Mouse (Mus musculus) stomach, embryonic 15.5 days (tissue): ENCODE measurements around the gene Naa40. TPM values are rescaled to one million over a fixed set of nuclear protein-coding genes. Genes with fewer than 3 reads are reported as not detected.

Source experiments
- ATAC-seq: fragments of 200-750 bp; cut with Nextera tagmentation; 2 replicates; pipeline ENCODE4 v1.8.0; 2017; ENCODE audit warnings: low read depth, moderate number of reproducible peaks, moderate TSS enrichment; ENCODE audit not compliant: insufficient read depth, low FRiP score
- H3K27ac ChIP-seq: fragments of 300-500 bp; sonication (generic); 2 replicates; pipeline ENCODE4 v1.5.1; 2015; ENCODE audit warnings: mild to moderate bottlenecking, inconsistent platforms
- H3K27me3 ChIP-seq: fragments of 300-500 bp; sonication (generic); replicated peaks from 2 replicates; pipeline ENCODE4 v1.6.1; 2015; ENCODE audit warnings: inconsistent platforms
- H3K36me3 ChIP-seq: fragments of 300-500 bp; sonication (generic); 2 replicates; pipeline ENCODE4 v1.6.1; 2015; ENCODE audit warnings: inconsistent platforms
- H3K4me1 ChIP-seq: fragments of 300-500 bp; sonication (generic); 2 replicates; pipeline ENCODE4 v1.6.1; 2015; ENCODE audit warnings: inconsistent platforms
- H3K4me2 ChIP-seq: fragments of 300-500 bp; sonication (generic); 2 replicates; pipeline ENCODE4 v1.6.1; 2015; ENCODE audit warnings: mild to moderate bottlenecking, inconsistent platforms
- H3K4me3 ChIP-seq: fragments of 300-500 bp; sonication (generic); replicated peaks from 2 replicates; pipeline ENCODE4 v1.5.1; 2015; ENCODE audit warnings: inconsistent platforms
- H3K9ac ChIP-seq: fragments of 300-500 bp; sonication (generic); 2 replicates; pipeline ENCODE4 v1.6.1; 2015; ENCODE audit warnings: inconsistent platforms
- H3K9me3 ChIP-seq: fragments of 300-500 bp; sonication (generic); 2 replicates; pipeline ENCODE4 v1.6.1; 2016; ENCODE audit warnings: inconsistent platforms
- WGBS: fragments of 180-500 bp; shearing (Covaris S2); methylation state at CpG from one replicate; pipeline ENCODE4 v1.1.7; 2015; 5-methylcytosine and 5-hydroxymethylcytosine counted together
- polyA plus RNA-seq: library from polyadenylated mRNA; unstranded; fragments of >200 nt; fragmentation: Nextera tagmentation; extraction: Ambion mirVana; gene quantifications from 2 replicates; pipeline ENCODE4 v1.2.1, GENCODE M21; 2015

The Naa40 gene
- polyA plus RNA-seq, 1 experiment from 2014 or later: 47.0 TPM

DNA sequence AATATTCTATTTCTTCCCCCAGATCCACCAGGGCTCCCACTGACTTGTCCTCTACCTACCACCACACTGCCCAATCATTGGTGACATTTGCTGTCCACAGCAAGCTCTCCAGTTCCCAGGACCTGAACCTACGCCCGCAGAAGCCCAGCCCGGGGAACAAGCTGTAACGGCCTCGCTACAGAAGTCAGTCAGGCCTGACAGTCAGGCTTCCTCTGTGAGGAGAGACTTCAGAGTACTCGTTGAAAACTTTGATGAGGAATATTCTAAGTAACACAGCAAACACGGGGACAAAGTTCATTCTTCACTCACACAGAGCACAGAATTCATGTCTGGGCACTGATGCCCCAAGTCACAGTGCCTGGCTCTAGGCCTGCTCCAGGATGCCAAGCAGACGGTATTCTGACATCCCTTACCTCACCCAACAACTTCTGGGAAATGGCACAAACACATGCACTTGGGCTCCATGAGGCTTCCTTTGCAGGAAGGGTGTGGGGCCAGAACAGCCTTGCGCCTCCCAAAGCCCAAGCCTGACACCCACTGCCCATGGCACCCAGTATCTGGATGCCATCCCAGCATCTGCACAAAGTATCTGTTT lies 15.8 kb downstream of the Naa40 start:
- no peak overlapping the region for H3K27ac ChIP-seq
- H3K27me3 ChIP-seq: no peaks in the 10 kb centered on the region
- H3K4me3 ChIP-seq: no peak overlapping the region
- H3K4me2 ChIP-seq: no peak overlapping the region
- peaks cover 25% of the 10 kb centered on the region for H3K36me3 ChIP-seq
- no peak overlapping the region for H3K9ac ChIP-seq
- WGBS: 84% methylated on average over 9 of the region's 9 CpGs
- no peaks in the 10 kb centered on the region for H3K4me1 ChIP-seq
- H3K9me3 ChIP-seq: no peaks in the 10 kb centered on the region
- no peak for ATAC-seq

DNA sequence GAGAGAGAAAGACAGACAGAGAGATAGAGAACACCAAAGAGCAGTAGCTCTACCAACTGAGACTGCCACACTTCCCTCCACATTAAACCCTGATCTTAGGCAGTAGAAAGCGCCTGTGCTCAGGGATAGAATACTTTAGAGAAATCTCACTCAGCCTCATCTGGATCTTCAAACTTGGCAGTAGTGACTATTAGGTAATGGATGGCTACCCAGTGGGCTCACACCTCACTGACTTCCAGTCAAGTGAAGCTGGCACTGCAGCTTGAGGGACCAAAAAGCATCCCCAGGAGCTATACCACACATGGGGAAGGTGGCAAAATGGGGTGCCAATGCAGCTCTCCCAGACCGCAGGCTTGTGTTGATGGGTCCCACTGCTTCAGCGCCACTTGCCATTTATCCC lies 16.7 kb downstream of the Naa40 start:
- Histone ChIP-seq H3K27me3 (no peaks in the 10 kb centered on the region), H3K36me3 (peaks cover 16% of the 10 kb centered on the region), H3K4me1 (no peaks in the 10 kb centered on the region), H3K4me2 (no peak overlapping the region), H3K9me3 (no peaks in the 10 kb centered on the region), H3K9ac (no peak overlapping the region), H3K27ac (no peak overlapping the region), H3K4me3 (no peak overlapping the region)
- 88% methylated on average over 3 of the region's 3 CpGs for WGBS
- no peak for ATAC-seq

DNA sequence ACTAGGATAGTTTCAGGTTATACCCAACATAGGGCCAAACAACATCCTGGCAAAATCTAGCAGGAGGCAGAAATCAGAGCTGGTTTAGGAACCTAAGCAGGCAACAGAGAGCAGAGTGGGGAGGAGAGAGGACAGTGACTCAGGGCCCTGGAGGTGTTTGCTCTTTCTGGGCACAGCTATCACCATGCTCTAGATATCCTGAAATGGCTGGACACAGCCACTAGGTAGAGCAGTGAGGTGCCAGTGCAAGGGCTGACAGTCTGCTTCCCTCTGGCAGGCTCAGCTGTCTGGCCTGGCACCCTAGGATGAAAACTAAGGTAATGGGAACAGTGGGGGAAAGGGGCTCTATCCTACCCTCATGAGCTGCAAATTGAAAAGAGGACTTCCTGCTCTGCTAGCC lies 17.5 kb downstream of the Naa40 start:
- no peak for ATAC-seq
- H3K4me3 ChIP-seq: no peak overlapping the region

DNA sequence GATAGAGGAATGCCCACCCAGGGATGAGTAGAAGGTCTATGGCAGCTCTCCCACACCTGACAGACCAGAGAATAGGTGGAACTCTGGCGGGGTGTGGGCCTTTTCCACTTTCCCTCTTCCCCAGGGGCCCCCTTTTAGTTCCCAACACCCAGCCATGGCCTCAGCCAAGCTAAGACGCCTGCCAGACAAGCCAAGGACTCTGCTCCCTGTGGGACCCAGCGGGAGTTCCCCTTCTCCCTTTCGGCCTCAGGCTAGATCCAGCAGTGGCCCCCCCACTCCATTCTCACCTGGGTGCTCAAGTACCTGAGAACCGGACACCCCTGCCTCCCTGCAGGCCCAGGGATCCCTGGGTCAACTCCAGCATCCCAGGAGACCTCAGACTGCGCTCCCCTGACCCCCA lies 18.8 kb downstream of the Naa40 start:
- no peak overlapping the region for H3K27ac ChIP-seq
- no peak for ATAC-seq
- H3K9ac ChIP-seq: no peak overlapping the region
- WGBS: 78% methylated on average over 6 of the region's 6 CpGs
- H3K4me1 ChIP-seq: peaks cover 4% of the 10 kb centered on the region
- H3K9me3 ChIP-seq: no peaks in the 10 kb centered on the region
- H3K27me3 ChIP-seq: no peaks in the 10 kb centered on the region
- H3K4me2 ChIP-seq: no peak overlapping the region
- peaks cover 3% of the 10 kb centered on the region; the same call in 1 of the 2 replicates for H3K36me3 ChIP-seq
- no peak overlapping the region for H3K4me3 ChIP-seq

More for the DNA sequence above, 17.5 kb downstream of the Naa40 start:
- H3K4me2 ChIP-seq: no peak overlapping the region
- peaks cover 12% of the 10 kb centered on the region for H3K36me3 ChIP-seq
- H3K4me1 ChIP-seq: no peaks in the 10 kb centered on the region
- no peaks in the 10 kb centered on the region for H3K27me3 ChIP-seq
- no peak overlapping the region for H3K27ac ChIP-seq
- H3K9ac ChIP-seq: no peak overlapping the region
- no peaks in the 10 kb centered on the region for H3K9me3 ChIP-seq

DNA sequence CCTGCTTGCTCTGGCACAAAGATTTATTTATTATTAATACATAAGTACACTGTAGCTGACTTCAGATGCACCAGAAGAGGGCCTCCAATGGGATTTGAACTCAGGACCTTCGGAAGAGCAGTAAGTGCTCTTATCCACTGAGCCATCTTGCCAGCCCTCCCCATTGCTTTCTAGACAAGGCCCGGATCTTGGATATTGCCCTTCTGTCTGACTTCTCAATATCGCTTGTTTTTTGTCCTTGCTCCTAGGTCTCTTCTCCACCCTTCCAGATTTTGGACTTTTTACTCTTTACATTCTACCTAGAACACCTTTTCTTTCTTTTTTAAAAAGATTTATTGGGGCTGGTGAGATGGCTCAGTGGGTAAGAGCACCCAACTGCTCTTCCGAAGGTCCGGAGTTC lies 22.2 kb downstream of the Naa40 start:
- no peak overlapping the region for H3K9ac ChIP-seq
- no peak overlapping the region for H3K4me3 ChIP-seq
- H3K9me3 ChIP-seq: no peaks in the 10 kb centered on the region
- no peak overlapping the region for H3K4me2 ChIP-seq
- peaks cover 27% of the 10 kb centered on the region for H3K4me1 ChIP-seq
- no peak for ATAC-seq
- H3K36me3 ChIP-seq: peaks cover 15% of the 10 kb centered on the region
- H3K27me3 ChIP-seq: no peaks in the 10 kb centered on the region
- no peak overlapping the region for H3K27ac ChIP-seq
- WGBS: 95% methylated on average over 5 of the region's 5 CpGs

DNA sequence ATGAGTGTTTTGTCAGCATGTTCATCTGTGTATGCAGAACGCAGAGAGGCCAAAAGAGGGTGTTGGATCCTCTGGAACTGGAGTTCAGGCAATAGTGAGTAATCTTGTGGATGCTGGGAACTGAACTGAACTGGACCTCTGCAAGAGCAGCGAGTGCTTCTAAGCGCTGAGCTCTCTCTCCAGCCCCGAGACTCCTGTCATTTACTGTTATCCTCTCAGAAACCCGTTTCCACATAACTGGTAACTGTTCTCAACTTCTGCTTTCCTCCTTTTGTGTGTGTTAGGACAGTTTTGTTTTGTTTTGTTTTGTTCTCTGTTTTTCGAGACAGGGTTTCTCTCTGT lies 23.1 kb downstream of the Naa40 start:
- ATAC-seq: peak; percentile 0; the same call in 1 of the 2 replicates
- H3K36me3 ChIP-seq: peaks cover 17% of the 10 kb centered on the region
- no peaks in the 10 kb centered on the region for H3K27me3 ChIP-seq
- H3K4me3 ChIP-seq: peak overlapping the region; percentile 85
- H3K27ac ChIP-seq: no peak overlapping the region
- peak overlapping the region; percentile 51 for H3K4me2 ChIP-seq
- H3K4me1 ChIP-seq: peaks cover 27% of the 10 kb centered on the region
- 7% methylated on average over 6 of the region's 6 CpGs for WGBS
- H3K9ac ChIP-seq: no peak overlapping the region
- H3K9me3 ChIP-seq: no peaks in the 10 kb centered on the region

DNA sequence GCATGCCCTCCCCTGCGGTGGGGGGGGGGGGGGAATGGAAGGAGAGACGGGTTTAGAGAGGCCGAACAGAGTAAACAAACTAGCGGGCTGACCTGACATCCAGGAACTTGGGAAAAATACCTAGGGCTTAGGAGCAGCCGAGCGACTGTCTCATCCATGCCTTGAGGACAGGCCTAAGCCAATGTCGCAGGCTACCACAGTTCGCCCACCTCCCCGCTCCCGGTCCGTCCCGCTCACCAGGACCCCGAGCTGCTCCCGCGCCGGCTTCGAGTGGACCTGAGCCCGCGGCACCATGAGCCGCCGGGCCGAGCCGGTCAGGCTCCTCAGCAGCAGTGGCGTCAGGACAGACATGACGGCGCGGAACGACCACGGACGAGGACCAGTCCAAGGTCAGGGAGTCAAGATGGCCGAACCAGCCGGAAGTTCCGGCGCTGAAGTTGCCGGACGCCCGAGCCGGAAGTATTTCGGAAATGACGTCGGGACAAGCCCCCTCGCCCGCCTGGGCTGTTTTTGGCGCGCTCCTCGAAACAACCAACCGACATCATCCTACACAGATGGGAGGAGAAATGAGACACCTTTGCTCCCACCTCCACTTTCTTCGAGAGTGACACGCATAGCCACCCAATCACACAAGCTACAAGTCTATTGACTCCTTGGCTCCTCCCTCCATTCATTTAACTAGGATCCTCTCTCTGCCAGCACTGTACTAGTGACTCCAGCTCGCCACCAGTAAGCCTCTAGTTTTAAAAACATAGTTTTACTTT lies 23.6 kb downstream of the Naa40 start, which contains the start of gene Cox8a:
Gene Cox8a, minus strand, starts transcription at position 455 of the 764 bp plus-strand sequence.
- H3K9me3 ChIP-seq: no peaks in the 10 kb centered on the region
- H3K27me3 ChIP-seq: no peaks in the 10 kb centered on the region
- peaks cover 17% of the 10 kb centered on the region for H3K36me3 ChIP-seq
- H3K4me2 ChIP-seq: peak within 1 kb of the TSS; percentile 72
- peak within 1 kb of the TSS; percentile 89 for H3K27ac ChIP-seq
- H3K9ac ChIP-seq: peak within 1 kb of the TSS; percentile 71
- WGBS: under 1% methylated on average over 50 of the region's 50 CpGs
- ATAC-seq: peak; percentile 98
- H3K4me3 ChIP-seq: peak within 1 kb of the TSS; percentile 85
- peaks cover 27% of the 10 kb centered on the region for H3K4me1 ChIP-seq

DNA sequence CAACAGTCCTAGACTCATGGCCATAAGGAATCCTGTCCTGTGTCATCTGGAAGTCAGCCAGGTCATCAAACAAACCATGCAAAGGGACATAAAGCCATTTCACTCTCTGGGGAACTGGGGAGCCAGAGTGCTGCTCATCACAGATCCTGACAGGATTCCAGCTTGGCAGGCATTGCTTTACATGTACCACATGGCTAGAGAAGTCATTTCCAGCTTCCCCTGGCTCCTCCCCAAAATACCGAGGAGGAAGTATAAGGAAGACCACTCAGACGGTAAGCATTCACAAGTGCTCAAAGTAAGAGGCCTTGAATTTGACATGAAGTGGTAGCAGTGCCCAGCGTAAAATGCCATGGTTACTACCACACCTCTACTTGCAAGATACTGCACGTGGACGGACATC lies 26.5 kb downstream of the Naa40 start:
- Histone ChIP-seq H3K4me1 (peaks cover 27% of the 10 kb centered on the region), H3K4me3 (no peak overlapping the region), H3K9ac (no peak overlapping the region), H3K27ac (peak overlapping the region; percentile 9; the same call in 1 of the 2 replicates), H3K27me3 (no peaks in the 10 kb centered on the region), H3K9me3 (no peaks in the 10 kb centered on the region), H3K4me2 (no peak overlapping the region; the same call in 1 of the 2 replicates), H3K36me3 (peaks cover 17% of the 10 kb centered on the region)
- no peak for ATAC-seq
- 74% methylated on average over 5 of the region's 5 CpGs for WGBS

DNA sequence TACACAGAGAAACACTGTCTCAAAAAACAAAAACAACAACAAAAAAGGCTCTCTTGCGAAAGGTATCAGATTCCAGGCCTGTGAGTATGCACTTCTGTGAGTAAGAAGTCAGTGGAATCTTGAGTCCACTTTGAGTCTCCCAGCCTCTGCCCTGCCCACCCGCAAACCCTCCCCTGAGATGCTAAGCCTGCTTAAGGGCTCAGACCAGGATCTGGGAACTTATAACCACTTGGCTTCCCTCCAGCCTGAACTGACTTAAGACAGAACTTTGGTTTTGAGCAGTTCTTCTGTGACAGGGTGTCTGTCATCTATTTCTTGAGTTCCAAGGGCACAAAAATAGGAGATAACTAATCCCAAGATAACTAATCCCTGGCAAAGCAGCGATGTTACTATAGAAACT lies 28.0 kb downstream of the Naa40 start:
- no peak overlapping the region for H3K9ac ChIP-seq
- H3K36me3 ChIP-seq: peaks cover 17% of the 10 kb centered on the region
- H3K4me3 ChIP-seq: no peak overlapping the region
- H3K4me1 ChIP-seq: peaks cover 26% of the 10 kb centered on the region
- no peak overlapping the region for H3K4me2 ChIP-seq
- 89% methylated on average over 3 of the region's 3 CpGs for WGBS
- no peak overlapping the region for H3K27ac ChIP-seq
- H3K27me3 ChIP-seq: no peaks in the 10 kb centered on the region
- no peak for ATAC-seq
- H3K9me3 ChIP-seq: no peaks in the 10 kb centered on the region

DNA sequence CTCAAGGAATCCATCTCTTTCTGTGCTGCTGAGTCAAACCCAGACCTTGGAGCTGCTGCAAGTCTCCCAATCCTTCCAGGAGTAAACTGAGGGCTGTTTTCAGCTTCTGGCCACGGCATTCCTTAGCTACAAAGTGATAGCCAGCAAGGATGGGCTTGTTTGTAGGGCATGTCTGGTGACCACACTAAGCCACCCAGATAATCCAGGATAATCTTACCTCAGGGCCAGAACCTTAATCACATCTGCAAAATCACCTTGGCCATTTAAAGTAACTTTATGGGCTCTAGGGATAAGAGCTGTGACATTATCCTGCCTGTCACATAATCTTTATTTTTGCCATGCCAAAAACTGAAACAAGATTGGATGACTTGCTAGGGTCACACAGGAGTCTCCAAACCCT lies 28.8 kb downstream of the Naa40 start:
- 81% methylated on average over 1 of the region's 1 CpGs for WGBS
- Histone ChIP-seq H3K27me3 (no peaks in the 10 kb centered on the region), H3K4me2 (no peak overlapping the region), H3K27ac (no peak overlapping the region), H3K9ac (no peak overlapping the region), H3K9me3 (no peaks in the 10 kb centered on the region), H3K36me3 (peaks cover 17% of the 10 kb centered on the region), H3K4me3 (no peak overlapping the region), H3K4me1 (peaks cover 23% of the 10 kb centered on the region)
- no peak for ATAC-seq

DNA sequence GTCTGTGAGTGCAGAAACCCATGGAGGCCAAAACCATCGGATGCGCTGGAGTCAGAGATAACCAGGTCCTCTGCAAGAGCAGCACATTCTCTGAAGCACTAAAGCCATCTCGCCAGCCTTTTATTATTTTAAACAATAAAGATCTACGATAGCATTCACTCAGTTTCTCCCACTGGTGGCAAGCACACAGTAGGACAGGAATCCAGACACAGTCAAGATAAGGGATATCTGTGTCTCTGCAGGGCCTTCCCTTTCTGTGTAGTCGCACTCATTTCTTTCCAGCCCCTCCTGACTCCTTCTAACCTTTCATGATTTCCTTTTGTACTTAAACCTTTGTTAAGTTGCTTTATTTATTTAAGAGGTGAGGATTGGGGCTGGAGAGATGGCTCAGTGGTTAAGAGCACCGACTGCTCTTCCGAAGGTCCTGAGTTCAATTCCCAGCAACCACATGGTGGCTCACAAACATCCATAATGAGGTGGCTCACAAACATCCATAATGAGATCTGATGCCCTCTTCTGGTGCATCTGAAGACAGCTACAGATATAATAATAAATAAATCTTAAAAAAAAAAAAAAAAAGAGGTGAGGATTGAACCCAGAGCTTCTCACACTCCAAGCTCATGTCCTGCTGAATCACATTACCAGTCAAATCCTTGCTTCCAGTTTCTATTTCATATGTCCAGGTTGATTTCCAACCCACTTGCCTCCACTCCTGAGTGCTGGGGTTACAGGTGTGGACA lies 30.9 kb downstream of the Naa40 start:
- Histone ChIP-seq H3K27me3 (no peaks in the 10 kb centered on the region), H3K4me3 (no peak overlapping the region), H3K4me2 (no peak overlapping the region), H3K36me3 (peaks cover 14% of the 10 kb centered on the region), H3K27ac (no peak overlapping the region), H3K9me3 (no peaks in the 10 kb centered on the region), H3K4me1 (peaks cover 18% of the 10 kb centered on the region), H3K9ac (no peak overlapping the region)
- no peak for ATAC-seq
- 81% methylated on average over 7 of the region's 7 CpGs for WGBS
